Mouse (Mus musculus): ENCODE data around the gene Usp19. TPM values are rescaled to one million over a fixed set of nuclear protein-coding genes. Genes with fewer than 3 reads are reported as not detected.

The Usp19 gene
- polyA plus RNA-seq, 1 experiment = 161 TPM

- DNase-seq = no peak
- TF ChIP-seq POLR2A (IDR thresholded peaks at IDR 0.05; ENCODE audit: borderline replicate concordance, extremely low read depth, low read depth, low read length) (no peak), CTCF (IDR thresholded peaks at IDR 0.05; ENCODE audit: insufficient read depth, low read length) (no peak)
- H3K4me1 ChIP-seq (ENCODE audit: control insufficient read depth, insufficient read depth, low read length) = no peaks in the 10 kb centered on the region
- no peak overlapping the region for H3K4me3 ChIP-seq (replicated peaks; ENCODE audit: extremely low read depth, low read depth, low read length)
- 91% methylated on average over 3 of the region's 3 CpGs for WGBS
Observed at GRCm38 (mm10) chr9:108545986-108546385, 55.6 kb downstream of the Usp19 start.

GRCm38 (mm10) chr9:108546875-108547274, 56.5 kb downstream of the Usp19 start:
- no peak for DNase-seq
- no peaks in the 10 kb centered on the region for H3K4me1 ChIP-seq (ENCODE audit: control insufficient read depth, insufficient read depth, low read length)
- 88% methylated on average over 1 of the region's 1 CpGs for WGBS

More at GRCm38 (mm10) chr9:108546875-108547274, 56.5 kb downstream of the Usp19 start:
- no peak overlapping the region for H3K4me3 ChIP-seq (replicated peaks; ENCODE audit: extremely low read depth, low read depth, low read length)
- TF ChIP-seq POLR2A (IDR thresholded peaks at IDR 0.05; ENCODE audit: borderline replicate concordance, extremely low read depth, low read depth, low read length) (no peak), CTCF (IDR thresholded peaks at IDR 0.05; ENCODE audit: insufficient read depth, low read length) (no peak)

Other genes starting within 250 kb of the Usp19 start
- 125 and 170 TPM in 2 replicates for gene Dag1, start 226.6 kb upstream of the Usp19 start, polyA plus RNA-seq (2012; rRNA removed)
- 15.1 and 21.4 TPM in 2 replicates for gene Nicn1, start 200.2 kb upstream of the Usp19 start, polyA plus RNA-seq (2012; rRNA removed)
- gene Amt, start 193.7 kb upstream of the Usp19 start, polyA plus RNA-seq (2012; rRNA removed) = 7.0 and 13.3 TPM in 2 replicates
- gene Rhoa, start 184.5 kb upstream of the Usp19 start, polyA plus RNA-seq (2012; rRNA removed) = 167 and 313 TPM in 2 replicates
- gene Tcta, start 184.4 kb upstream of the Usp19 start, polyA plus RNA-seq (2012; rRNA removed) = 64.1 and 75.8 TPM in 2 replicates
- gene Gpx1, start 151.7 kb upstream of the Usp19 start, polyA plus RNA-seq (2012; rRNA removed) = 1,012 and 1,202 TPM in 2 replicates
- 59.4 and 75.6 TPM in 2 replicates for gene Usp4, start 142.7 kb upstream of the Usp19 start, polyA plus RNA-seq (2012; rRNA removed)
- gene 1700102P08Rik, start 97.8 kb upstream of the Usp19 start, polyA plus RNA-seq (2012; rRNA removed) = 0.58 and 0.66 TPM in 2 replicates
- gene Ccdc36, start 62.1 kb upstream of the Usp19 start, polyA plus RNA-seq (2012; rRNA removed) = not detected in 2 replicates
- not detected in 2 replicates for gene BC048562, start 54.1 kb upstream of the Usp19 start, polyA plus RNA-seq (2012; rRNA removed)
- 26.8 and 27.2 TPM in 2 replicates for gene Ccdc71, start 30.1 kb upstream of the Usp19 start, polyA plus RNA-seq (2012; rRNA removed)
- 108 and 109 TPM in 2 replicates for gene Klhdc8b, start 29.0 kb upstream of the Usp19 start, polyA plus RNA-seq (2012; rRNA removed)
- gene Lamb2, start 10.9 kb upstream of the Usp19 start, polyA plus RNA-seq (2012; rRNA removed) = 189 and 231 TPM in 2 replicates
- gene Qars, start 17.1 kb downstream of the Usp19 start, polyA plus RNA-seq (2012; rRNA removed) = 140 and 204 TPM in 2 replicates
- 64.4 and 76.6 TPM in 2 replicates for gene Qrich1, start 26.2 kb downstream of the Usp19 start, polyA plus RNA-seq (2012; rRNA removed)
- gene Impdh2, start 69.7 kb downstream of the Usp19 start, polyA plus RNA-seq (2012; rRNA removed) = 63.3 and 66.6 TPM in 2 replicates
- gene Ndufaf3, start 76.8 kb downstream of the Usp19 start, polyA plus RNA-seq (2012; rRNA removed) = 45.5 and 46.3 TPM in 2 replicates
- 183 and 199 TPM in 2 replicates for gene Dalrd3, start 79.3 kb downstream of the Usp19 start, polyA plus RNA-seq (2012; rRNA removed)
- gene Wdr6, start 88.1 kb downstream of the Usp19 start, polyA plus RNA-seq (2012; rRNA removed) = 58.7 and 67.6 TPM in 2 replicates
- gene P4htm, start 107.1 kb downstream of the Usp19 start, polyA plus RNA-seq (2012; rRNA removed) = 19.6 and 22.4 TPM in 2 replicates
- 24.6 and 35.4 TPM in 2 replicates for gene Arih2, start 158.8 kb downstream of the Usp19 start, polyA plus RNA-seq (2012; rRNA removed)
- 22.3 and 24.4 TPM in 2 replicates for gene Slc25a20, start 171.5 kb downstream of the Usp19 start, polyA plus RNA-seq (2012; rRNA removed)
- 22.3 and 26.1 TPM in 2 replicates for gene Prkar2a, start 198.7 kb downstream of the Usp19 start, polyA plus RNA-seq (2012; rRNA removed)

Data from lung, adult 2 months (tissue).